Mouse (Mus musculus) bone marrow, adult 2 months (tissue): ENCODE measurements around the gene Btbd1.

ENCODE experiments used
- CTCF ChIP-seq: fragments of 200-500 bp; IDR thresholded peaks from 2 replicates; pipeline ENCODE4 v1.5.1; 2011; ENCODE audit warnings: low read length, control low read depth; ENCODE audit not compliant: control insufficient read depth, insufficient read depth
- POLR2A ChIP-seq: fragments of 200-500 bp; IDR thresholded peaks from 2 replicates; pipeline ENCODE4 v1.6.1; 2011; ENCODE audit warnings: low read depth, mild to moderate bottlenecking, control low read depth, low read length, borderline replicate concordance; ENCODE audit not compliant: control insufficient read depth

DNA sequence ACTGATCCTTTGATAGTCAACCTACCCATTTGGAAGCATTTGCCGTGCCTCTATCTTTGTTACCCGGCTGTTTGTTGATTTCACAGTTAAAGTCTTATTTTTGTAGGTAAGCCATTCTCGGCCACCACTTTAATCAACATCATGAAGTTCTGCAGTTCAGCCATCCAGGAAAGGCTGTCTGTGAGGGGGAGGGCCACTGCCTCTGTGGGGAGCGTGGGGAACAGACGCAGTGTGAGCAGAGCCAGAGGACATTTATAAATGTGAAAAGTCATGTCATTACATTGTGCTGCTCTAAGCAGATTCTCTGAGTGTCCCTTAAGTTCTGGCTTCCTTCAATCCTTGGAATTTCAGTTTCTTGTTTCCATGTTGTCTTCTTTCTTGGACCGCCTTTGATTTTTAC lies 20.9 kb upstream of the Btbd1 start:
- no peak for TF ChIP-seq POLR2A
- TF ChIP-seq CTCF = no peak
